Mouse (Mus musculus): ENCODE data around the gene E330009J07Rik. TPM values are rescaled to one million over a fixed set of nuclear protein-coding genes. Genes with fewer than 3 reads are reported as not detected.

E330009J07Rik gene
- polyA plus RNA-seq, 1 experiment, result 1.0 TPM

- Histone ChIP-seq H3K79me2 (ENCODE audit: control insufficient read depth, insufficient read depth) (no peaks in the 10 kb centered on the region), H3K4me2 (ENCODE audit: low read depth) (no peak overlapping the region), H3K36me3 (ENCODE audit: control insufficient read depth, insufficient read depth) (no peaks in the 10 kb centered on the region), H3K27me3 (ENCODE audit: control insufficient read depth, insufficient read depth, insufficient read length) (no peaks in the 10 kb centered on the region), H3K4me3 (no peak overlapping the region), H3ac (ENCODE audit: control insufficient read depth, insufficient read length) (no peak overlapping the region)
- TF ChIP-seq MAX (IDR thresholded peaks at IDR 0.05; ENCODE audit: low read depth), result no peak
- no peak for TF ChIP-seq CEBPB (IDR thresholded peaks at IDR 0.05; ENCODE audit: insufficient read depth, poor library complexity, severe bottlenecking)
- no peak for TF ChIP-seq REST (IDR thresholded peaks at IDR 0.05; ENCODE audit: insufficient read depth, insufficient read length)
- no peak for TF ChIP-seq E2F4 (IDR thresholded peaks at IDR 0.05; ENCODE audit: insufficient read depth)
- TF ChIP-seq SRF (IDR thresholded peaks at IDR 0.05; ENCODE audit: control insufficient read depth, insufficient read length, low read depth), result no peak
- no peak for TF ChIP-seq POLR2A (IDR thresholded peaks at IDR 0.05; ENCODE audit: insufficient read length, low read depth)
Measured at GRCm38 (mm10) chr6:40428696-40429095, 7.2 kb downstream of the E330009J07Rik start.

- Histone ChIP-seq H3K79me2 (ENCODE audit: control insufficient read depth, insufficient read depth) (no peaks in the 10 kb centered on the region), H3ac (ENCODE audit: control insufficient read depth, insufficient read length) (no peak overlapping the region), H3K36me3 (ENCODE audit: control insufficient read depth, insufficient read depth) (no peaks in the 10 kb centered on the region), H3K4me2 (ENCODE audit: low read depth) (no peak overlapping the region), H3K27me3 (ENCODE audit: control insufficient read depth, insufficient read depth, insufficient read length) (no peaks in the 10 kb centered on the region), H3K4me3 (no peak overlapping the region)
- no peak for TF ChIP-seq MAX (IDR thresholded peaks at IDR 0.05; ENCODE audit: low read depth)
- no peak for TF ChIP-seq USF1 (IDR thresholded peaks at IDR 0.05; ENCODE audit: low read depth)
Measured at GRCm38 (mm10) chr6:40427441-40427840, 8.5 kb downstream of the E330009J07Rik start.

GRCm38 (mm10) chr6:40423774-40424173 lies 12.2 kb downstream of the E330009J07Rik start:
- no peak overlapping the region for H3K4me2 ChIP-seq (ENCODE audit: low read depth)
- no peak overlapping the region for H3ac ChIP-seq (ENCODE audit: control insufficient read depth, insufficient read length)
- no peak for TF ChIP-seq TCF3 (IDR thresholded peaks at IDR 0.05; ENCODE audit: insufficient read length, low read depth)
- TF ChIP-seq E2F4 (IDR thresholded peaks at IDR 0.05; ENCODE audit: insufficient read depth), result no peak
- H3K79me2 ChIP-seq (ENCODE audit: control insufficient read depth, insufficient read depth), result no peaks in the 10 kb centered on the region
- no peaks in the 10 kb centered on the region for H3K27me3 ChIP-seq (ENCODE audit: control insufficient read depth, insufficient read depth, insufficient read length)
- no peaks in the 10 kb centered on the region for H3K36me3 ChIP-seq (ENCODE audit: control insufficient read depth, insufficient read depth)
- no peak overlapping the region for H3K4me3 ChIP-seq

GRCm38 (mm10) chr6:40423013-40423412 lies 12.9 kb downstream of the E330009J07Rik start:
- Histone ChIP-seq H3K79me2 (ENCODE audit: control insufficient read depth, insufficient read depth) (no peaks in the 10 kb centered on the region), H3K4me3 (no peak overlapping the region), H3K36me3 (ENCODE audit: control insufficient read depth, insufficient read depth) (no peaks in the 10 kb centered on the region), H3K27me3 (ENCODE audit: control insufficient read depth, insufficient read depth, insufficient read length) (no peaks in the 10 kb centered on the region), H3ac (ENCODE audit: control insufficient read depth, insufficient read length) (no peak overlapping the region), H3K4me2 (ENCODE audit: low read depth) (no peak overlapping the region)
- TF ChIP-seq E2F4 (IDR thresholded peaks at IDR 0.05; ENCODE audit: insufficient read depth) (no peak), POLR2AphosphoS2 (IDR thresholded peaks at IDR 0.05; ENCODE audit: insufficient read length, low read depth) (no peak), TCF12 (IDR thresholded peaks at IDR 0.05; ENCODE audit: insufficient read depth, poor library complexity, severe bottlenecking) (no peak)

GRCm38 (mm10) chr6:40421099-40421498 lies 14.8 kb downstream of the E330009J07Rik start:
- no peaks in the 10 kb centered on the region for H3K27me3 ChIP-seq (ENCODE audit: control insufficient read depth, insufficient read depth, insufficient read length)
- H3K4me3 ChIP-seq, result no peak overlapping the region
- H3ac ChIP-seq (ENCODE audit: control insufficient read depth, insufficient read length), result no peak overlapping the region
- H3K4me2 ChIP-seq (ENCODE audit: low read depth), result no peak overlapping the region
- no peaks in the 10 kb centered on the region for H3K79me2 ChIP-seq (ENCODE audit: control insufficient read depth, insufficient read depth)
- TF ChIP-seq SRF (IDR thresholded peaks at IDR 0.05; ENCODE audit: control insufficient read depth, insufficient read length, low read depth) (no peak), TCF3 (IDR thresholded peaks at IDR 0.05; ENCODE audit: insufficient read length, low read depth) (no peak)
- no peaks in the 10 kb centered on the region for H3K36me3 ChIP-seq (ENCODE audit: control insufficient read depth, insufficient read depth)

GRCm38 (mm10) chr6:40418386-40418785 lies 17.5 kb downstream of the E330009J07Rik start:
- no peak overlapping the region for H3ac ChIP-seq (ENCODE audit: control insufficient read depth, insufficient read length)
- H3K4me3 ChIP-seq, result no peak overlapping the region
- no peaks in the 10 kb centered on the region for H3K27me3 ChIP-seq (ENCODE audit: control insufficient read depth, insufficient read depth, insufficient read length)
- H3K79me2 ChIP-seq (ENCODE audit: control insufficient read depth, insufficient read depth), result no peaks in the 10 kb centered on the region
- H3K4me2 ChIP-seq (ENCODE audit: low read depth), result no peak overlapping the region
- no peak for TF ChIP-seq SRF (IDR thresholded peaks at IDR 0.05; ENCODE audit: control insufficient read depth, insufficient read length, low read depth)
- H3K36me3 ChIP-seq (ENCODE audit: control insufficient read depth, insufficient read depth), result no peaks in the 10 kb centered on the region

GRCm38 (mm10) chr6:40415799-40416198 lies 20.1 kb downstream of the E330009J07Rik start:
- Histone ChIP-seq H3K27me3 (ENCODE audit: control insufficient read depth, insufficient read depth, insufficient read length) (no peaks in the 10 kb centered on the region), H3K79me2 (ENCODE audit: control insufficient read depth, insufficient read depth) (no peaks in the 10 kb centered on the region), H3ac (ENCODE audit: control insufficient read depth, insufficient read length) (no peak overlapping the region), H3K36me3 (ENCODE audit: control insufficient read depth, insufficient read depth) (no peaks in the 10 kb centered on the region), H3K4me3 (no peak overlapping the region), H3K4me2 (ENCODE audit: low read depth) (no peak overlapping the region)
- no peak for TF ChIP-seq USF1 (IDR thresholded peaks at IDR 0.05; ENCODE audit: low read depth)

All from myocyte (in vitro differentiated cells).